Mouse (Mus musculus) C2C12 (cell line): ENCODE results near the gene Cetn3. TPM values are rescaled to one million over a fixed set of nuclear protein-coding genes. Genes with fewer than 3 reads are reported as not detected.

Experiments used
- H3K27me3 ChIP-seq: one replicate; pipeline ENCODE4 v1.6.1; 2011; ENCODE audit not compliant: control insufficient read depth, insufficient read depth, insufficient read length
- H3K36me3 ChIP-seq: one replicate; pipeline ENCODE4 v1.6.1; 2011; ENCODE audit not compliant: control insufficient read depth, insufficient read depth
- H3K4me3 ChIP-seq: one replicate; pipeline ENCODE4 v1.5.1; 2011; ENCODE audit warnings: mild to moderate bottlenecking, control low read depth; ENCODE audit not compliant: poor library complexity, insufficient read depth, severe bottlenecking
- H3K79me2 ChIP-seq: one replicate; pipeline ENCODE4 v1.6.1; 2011; ENCODE audit not compliant: control insufficient read depth, insufficient read depth
- H3K79me3 ChIP-seq: one replicate; pipeline ENCODE4 v1.6.1; 2011; ENCODE audit warnings: low read depth, control low read depth
- H3ac ChIP-seq: one replicate; pipeline ENCODE3; 2011; ENCODE audit warnings: low read depth; ENCODE audit not compliant: control insufficient read depth, insufficient read length
- CEBPB ChIP-seq: IDR thresholded peaks from one replicate; pipeline ENCODE4 v1.6.1; 2011; ENCODE audit warnings: low read depth, mild to moderate bottlenecking, control low read depth, moderate library complexity
- CTCF ChIP-seq: IDR thresholded peaks from one replicate; pipeline ENCODE4 v1.5.1; 2011; ENCODE audit not compliant: control insufficient read depth, insufficient read depth, insufficient read length
- FOSL1 ChIP-seq: IDR thresholded peaks from one replicate; pipeline ENCODE4 v1.8.0; 2011; ENCODE audit warnings: mild to moderate bottlenecking, low read length; ENCODE audit not compliant: poor library complexity, insufficient read depth, severe bottlenecking
- MAX ChIP-seq: IDR thresholded peaks from one replicate; pipeline ENCODE4 v1.6.1; 2011; ENCODE audit warnings: mild to moderate bottlenecking, control low read depth
- MYOD1 ChIP-seq: IDR thresholded peaks from one replicate; pipeline ENCODE4 v1.6.1; 2011; ENCODE audit warnings: low read depth; ENCODE audit not compliant: control insufficient read depth, insufficient read length
- MYOG ChIP-seq: IDR thresholded peaks from one replicate; pipeline ENCODE4 v1.6.1; 2011; ENCODE audit not compliant: control insufficient read depth, insufficient read length; ENCODE audit errors: extremely low read depth
- USF1 ChIP-seq: IDR thresholded peaks from one replicate; pipeline ENCODE4 v1.6.1; 2011; ENCODE audit warnings: low read depth, mild to moderate bottlenecking, control low read depth, moderate library complexity
- polyA plus RNA-seq: library from polyadenylated mRNA; unstranded; fragments of >200 nt; fragmentation: generic; extraction: Trizol; gene quantifications from one replicate; pipeline ENCODE4 v1.2.1, GENCODE M21; 2012; ENCODE audit warnings: missing spikeins

Cetn3 gene
- polyA plus RNA-seq, 1 experiment: 50.6 TPM

- Histone ChIP-seq H3K36me3 (no peaks in the 10 kb centered on the region), H3K79me2 (no peaks in the 10 kb centered on the region), H3K4me3 (no peak overlapping the region), H3K27me3 (no peaks in the 10 kb centered on the region), H3ac (no peak overlapping the region), H3K79me3 (no peaks in the 10 kb centered on the region)
- no peak for TF ChIP-seq USF1
- no peak for TF ChIP-seq MYOD1
- TF ChIP-seq MYOG: no peak
- TF ChIP-seq CTCF: no peak
- TF ChIP-seq FOSL1: no peak
- no peak for TF ChIP-seq CEBPB
- no peak for TF ChIP-seq MAX
Observed at GRCm38 (mm10) chr13:81754878-81755277, 28.0 kb upstream of the Cetn3 start.

- H3ac ChIP-seq: no peak overlapping the region
- no peak overlapping the region for H3K4me3 ChIP-seq
- no peaks in the 10 kb centered on the region for H3K79me2 ChIP-seq
- no peak for TF ChIP-seq CEBPB
- no peak for TF ChIP-seq MAX
- TF ChIP-seq CTCF: no peak
- no peak for TF ChIP-seq FOSL1
- no peak for TF ChIP-seq MYOG
- no peak for TF ChIP-seq USF1
- TF ChIP-seq MYOD1: no peak
- no peaks in the 10 kb centered on the region for H3K79me3 ChIP-seq
- no peaks in the 10 kb centered on the region for H3K36me3 ChIP-seq
- H3K27me3 ChIP-seq: no peaks in the 10 kb centered on the region
Observed at GRCm38 (mm10) chr13:81755324-81755723, 27.6 kb upstream of the Cetn3 start.

- H3K79me2 ChIP-seq: no peaks in the 10 kb centered on the region
Observed at GRCm38 (mm10) chr13:81757058-81757660, 25.7 kb upstream of the Cetn3 start.

GRCm38 (mm10) chr13:81760379-81760778 lies 22.5 kb upstream of the Cetn3 start:
- no peaks in the 10 kb centered on the region for H3K79me2 ChIP-seq
- H3K27me3 ChIP-seq: no peaks in the 10 kb centered on the region
- H3ac ChIP-seq: no peak overlapping the region
- TF ChIP-seq USF1: no peak
- no peaks in the 10 kb centered on the region for H3K79me3 ChIP-seq
- no peaks in the 10 kb centered on the region for H3K36me3 ChIP-seq
- H3K4me3 ChIP-seq: no peak overlapping the region

More at GRCm38 (mm10) chr13:81757058-81757660, 25.7 kb upstream of the Cetn3 start:
- Histone ChIP-seq H3K27me3 (no peaks in the 10 kb centered on the region), H3ac (no peak overlapping the region), H3K4me3 (no peak overlapping the region), H3K36me3 (no peaks in the 10 kb centered on the region), H3K79me3 (no peaks in the 10 kb centered on the region)
- TF ChIP-seq USF1 (no peak), FOSL1 (no peak), MAX (no peak), CTCF (no peak), MYOD1 (no peak), MYOG (no peak), CEBPB (no peak)

- H3K79me3 ChIP-seq: no peaks in the 10 kb centered on the region
- no peak overlapping the region for H3ac ChIP-seq
- H3K27me3 ChIP-seq: no peaks in the 10 kb centered on the region
- H3K36me3 ChIP-seq: no peaks in the 10 kb centered on the region
- no peak overlapping the region for H3K4me3 ChIP-seq
- TF ChIP-seq CTCF (no peak), USF1 (no peak), MYOG (no peak), MYOD1 (no peak), MAX (no peak), FOSL1 (no peak), CEBPB (no peak)
- no peaks in the 10 kb centered on the region for H3K79me2 ChIP-seq
Observed at GRCm38 (mm10) chr13:81761566-81762186, 21.2 kb upstream of the Cetn3 start.

- TF ChIP-seq CEBPB (peak; percentile 74), USF1 (no peak)
- no peaks in the 10 kb centered on the region for H3K79me2 ChIP-seq
- H3ac ChIP-seq: no peak overlapping the region
- no peak overlapping the region for H3K4me3 ChIP-seq
- H3K79me3 ChIP-seq: no peaks in the 10 kb centered on the region
- no peaks in the 10 kb centered on the region for H3K36me3 ChIP-seq
- no peaks in the 10 kb centered on the region for H3K27me3 ChIP-seq
Observed at GRCm38 (mm10) chr13:81764173-81764572, 18.7 kb upstream of the Cetn3 start.
